Mouse (Mus musculus): ENCODE measurements around the gene P4ha1. TPM values are rescaled to one million over a fixed set of nuclear protein-coding genes. Genes with fewer than 3 reads are reported as not detected.
"Not testable (repeated sequence)": the region's sequence is repeated elsewhere in the genome, so short reads cannot be mapped to it uniquely, and the experiment has no call there.

Gene P4ha1
- polyA plus RNA-seq, 1 experiment from 2014 or later = 43.7 TPM

- Histone ChIP-seq H3K27me3 (ENCODE audit: control insufficient read depth, insufficient read depth, low read length) (no peaks in the 10 kb centered on the region), H3K27ac (ENCODE audit: low read depth, low read length) (no peak overlapping the region)
- ATAC-seq (ENCODE audit: low FRiP score, low TSS enrichment) = no peak
Observed at GRCm38 (mm10) chr10:59377906-59378305, 54.8 kb downstream of the P4ha1 start.

GRCm38 (mm10) chr10:59378728-59379127 is 55.6 kb downstream of the P4ha1 start:
- Histone ChIP-seq H3K9me3 (ENCODE audit: control insufficient read depth, low read length) (no peaks in the 10 kb centered on the region), H3K27me3 (ENCODE audit: control insufficient read depth, insufficient read depth, low read length) (no peaks in the 10 kb centered on the region), H3K4me3 (ENCODE audit: low read length) (no peak overlapping the region), H3K27ac (ENCODE audit: low read depth, low read length) (no peak overlapping the region), H3K4me1 (ENCODE audit: control insufficient read depth, insufficient read depth, low read length) (no peaks in the 10 kb centered on the region), H3K36me3 (ENCODE audit: control insufficient read depth, insufficient read depth, low read length) (peaks cover 8% of the 10 kb centered on the region; the same call in 1 of the 2 replicates), H3K9ac (ENCODE audit: low read depth, low read length) (no peak overlapping the region), H3K4me2 (replicated peaks; ENCODE audit: low read depth, low read length) (no peak overlapping the region)
- ATAC-seq (ENCODE audit: low FRiP score, low TSS enrichment) = no peak
- 87% methylated on average over 4 of the region's 4 CpGs for WGBS

More at GRCm38 (mm10) chr10:59377906-59378305, 54.8 kb downstream of the P4ha1 start:
- 88% methylated on average over 10 of the region's 10 CpGs for WGBS
- H3K9ac ChIP-seq (ENCODE audit: low read depth, low read length) = no peak overlapping the region
- H3K4me2 ChIP-seq (replicated peaks; ENCODE audit: low read depth, low read length) = no peak overlapping the region
- no peaks in the 10 kb centered on the region for H3K9me3 ChIP-seq (ENCODE audit: control insufficient read depth, low read length)
- no peaks in the 10 kb centered on the region for H3K4me1 ChIP-seq (ENCODE audit: control insufficient read depth, insufficient read depth, low read length)
- peaks cover 15% of the 10 kb centered on the region; the same call in 1 of the 2 replicates for H3K36me3 ChIP-seq (ENCODE audit: control insufficient read depth, insufficient read depth, low read length)
- H3K4me3 ChIP-seq (ENCODE audit: low read length) = no peak overlapping the region

- Histone ChIP-seq H3K27ac (ENCODE audit: low read depth, low read length) (no peak overlapping the region), H3K4me1 (ENCODE audit: control insufficient read depth, insufficient read depth, low read length) (no peaks in the 10 kb centered on the region), H3K9me3 (ENCODE audit: control insufficient read depth, low read length) (no peaks in the 10 kb centered on the region), H3K4me3 (ENCODE audit: low read length) (no peak overlapping the region), H3K36me3 (ENCODE audit: control insufficient read depth, insufficient read depth, low read length) (no peaks in the 10 kb centered on the region), H3K9ac (ENCODE audit: low read depth, low read length) (no peak overlapping the region), H3K4me2 (replicated peaks; ENCODE audit: low read depth, low read length) (no peak overlapping the region), H3K27me3 (ENCODE audit: control insufficient read depth, insufficient read depth, low read length) (no peaks in the 10 kb centered on the region)
- 49% methylated on average over 3 of the region's 3 CpGs for WGBS
- no peak for ATAC-seq (ENCODE audit: low FRiP score, low TSS enrichment)
Observed at GRCm38 (mm10) chr10:59379927-59380326, 56.8 kb downstream of the P4ha1 start.

GRCm38 (mm10) chr10:59380411-59380821 is 57.3 kb downstream of the P4ha1 start:
- no peak overlapping the region for H3K4me2 ChIP-seq (replicated peaks; ENCODE audit: low read depth, low read length)
- no peaks in the 10 kb centered on the region for H3K9me3 ChIP-seq (ENCODE audit: control insufficient read depth, low read length)
- ATAC-seq (ENCODE audit: low FRiP score, low TSS enrichment) = no peak
- no peak overlapping the region for H3K4me3 ChIP-seq (ENCODE audit: low read length)
- H3K27ac ChIP-seq (ENCODE audit: low read depth, low read length) = no peak overlapping the region
- H3K36me3 ChIP-seq (ENCODE audit: control insufficient read depth, insufficient read depth, low read length) = no peaks in the 10 kb centered on the region
- 79% methylated on average over 2 of the region's 2 CpGs for WGBS
- no peaks in the 10 kb centered on the region for H3K4me1 ChIP-seq (ENCODE audit: control insufficient read depth, insufficient read depth, low read length)
- no peak overlapping the region for H3K9ac ChIP-seq (ENCODE audit: low read depth, low read length)
- H3K27me3 ChIP-seq (ENCODE audit: control insufficient read depth, insufficient read depth, low read length) = no peaks in the 10 kb centered on the region

GRCm38 (mm10) chr10:59381563-59381962 is 58.5 kb downstream of the P4ha1 start:
- H3K4me2 ChIP-seq (replicated peaks; ENCODE audit: low read depth, low read length); H3K4me1 ChIP-seq (ENCODE audit: control insufficient read depth, insufficient read depth, low read length): not testable (repeated sequence)
- 98% methylated on average over 5 of the region's 10 CpGs for WGBS

GRCm38 (mm10) chr10:59386951-59387350 is 63.9 kb downstream of the P4ha1 start:
- 81% methylated on average over 7 of the region's 8 CpGs for WGBS
- no peak overlapping the region for H3K27ac ChIP-seq (ENCODE audit: low read depth, low read length)
- H3K9ac ChIP-seq (ENCODE audit: low read depth, low read length) = no peak overlapping the region
- no peaks in the 10 kb centered on the region for H3K27me3 ChIP-seq (ENCODE audit: control insufficient read depth, insufficient read depth, low read length)
- ATAC-seq (ENCODE audit: low FRiP score, low TSS enrichment) = no peak
- H3K4me2 ChIP-seq (replicated peaks; ENCODE audit: low read depth, low read length) = no peak overlapping the region
- no peaks in the 10 kb centered on the region for H3K4me1 ChIP-seq (ENCODE audit: control insufficient read depth, insufficient read depth, low read length)
- H3K9me3 ChIP-seq (ENCODE audit: control insufficient read depth, low read length) = peaks cover 9% of the 10 kb centered on the region
- no peak overlapping the region for H3K4me3 ChIP-seq (ENCODE audit: low read length)
- H3K36me3 ChIP-seq (ENCODE audit: control insufficient read depth, insufficient read depth, low read length) = no peaks in the 10 kb centered on the region

More at GRCm38 (mm10) chr10:59381563-59381962, 58.5 kb downstream of the P4ha1 start:
- not testable (repeated sequence) for H3K9ac ChIP-seq (ENCODE audit: low read depth, low read length); H3K4me3 ChIP-seq (ENCODE audit: low read length); ATAC-seq (ENCODE audit: low FRiP score, low TSS enrichment); H3K9me3 ChIP-seq (ENCODE audit: control insufficient read depth, low read length); H3K27ac ChIP-seq (ENCODE audit: low read depth, low read length); H3K36me3 ChIP-seq (ENCODE audit: control insufficient read depth, insufficient read depth, low read length); H3K27me3 ChIP-seq (ENCODE audit: control insufficient read depth, insufficient read depth, low read length)

- H3K36me3 ChIP-seq (ENCODE audit: control insufficient read depth, insufficient read depth, low read length) = no peaks in the 10 kb centered on the region
- H3K4me3 ChIP-seq (ENCODE audit: low read length) = no peak overlapping the region
- no peaks in the 10 kb centered on the region for H3K27me3 ChIP-seq (ENCODE audit: control insufficient read depth, insufficient read depth, low read length)
- 98% methylated on average over 3 of the region's 3 CpGs for WGBS
- ATAC-seq (ENCODE audit: low FRiP score, low TSS enrichment) = no peak
- H3K9ac ChIP-seq (ENCODE audit: low read depth, low read length) = no peak overlapping the region
- no peak overlapping the region for H3K27ac ChIP-seq (ENCODE audit: low read depth, low read length)
- peaks cover 9% of the 10 kb centered on the region for H3K9me3 ChIP-seq (ENCODE audit: control insufficient read depth, low read length)
- H3K4me2 ChIP-seq (replicated peaks; ENCODE audit: low read depth, low read length) = no peak overlapping the region
- no peaks in the 10 kb centered on the region for H3K4me1 ChIP-seq (ENCODE audit: control insufficient read depth, insufficient read depth, low read length)
Observed at GRCm38 (mm10) chr10:59389652-59390051, 66.6 kb downstream of the P4ha1 start.

GRCm38 (mm10) chr10:59391907-59392306 is 68.8 kb downstream of the P4ha1 start:
- H3K9me3 ChIP-seq (ENCODE audit: control insufficient read depth, low read length) = peaks cover 9% of the 10 kb centered on the region
- H3K4me3 ChIP-seq (ENCODE audit: low read length) = no peak overlapping the region
- no peak overlapping the region for H3K27ac ChIP-seq (ENCODE audit: low read depth, low read length)
- no peak overlapping the region for H3K9ac ChIP-seq (ENCODE audit: low read depth, low read length)
- H3K36me3 ChIP-seq (ENCODE audit: control insufficient read depth, insufficient read depth, low read length) = no peaks in the 10 kb centered on the region
- no peak overlapping the region for H3K4me2 ChIP-seq (replicated peaks; ENCODE audit: low read depth, low read length)
- 54% methylated on average over 4 of the region's 4 CpGs for WGBS
- ATAC-seq (ENCODE audit: low FRiP score, low TSS enrichment) = no peak
- no peaks in the 10 kb centered on the region for H3K4me1 ChIP-seq (ENCODE audit: control insufficient read depth, insufficient read depth, low read length)
- H3K27me3 ChIP-seq (ENCODE audit: control insufficient read depth, insufficient read depth, low read length) = no peaks in the 10 kb centered on the region

GRCm38 (mm10) chr10:59395461-59395860 is 72.4 kb downstream of the P4ha1 start, which contains the start of gene Gm10273:
Gene Gm10273, plus strand, starts transcription at chr10:59395632.
- 93% methylated on average over 12 of the region's 25 CpGs for WGBS

More at GRCm38 (mm10) chr10:59395461-59395860, 72.4 kb downstream of the P4ha1 start, which contains the start of gene Gm10273:
- not testable (repeated sequence) for H3K9ac ChIP-seq (ENCODE audit: low read depth, low read length); H3K27ac ChIP-seq (ENCODE audit: low read depth, low read length); H3K4me2 ChIP-seq (replicated peaks; ENCODE audit: low read depth, low read length); H3K4me1 ChIP-seq (ENCODE audit: control insufficient read depth, insufficient read depth, low read length); H3K4me3 ChIP-seq (ENCODE audit: low read length); H3K27me3 ChIP-seq (ENCODE audit: control insufficient read depth, insufficient read depth, low read length); ATAC-seq (ENCODE audit: low FRiP score, low TSS enrichment); H3K9me3 ChIP-seq (ENCODE audit: control insufficient read depth, low read length); H3K36me3 ChIP-seq (ENCODE audit: control insufficient read depth, insufficient read depth, low read length)
